Mouse (Mus musculus): Measurements from ENCODE around the gene Tmem88b. TPM values are rescaled to one million over a fixed set of nuclear protein-coding genes. Genes with fewer than 3 reads are reported as not detected.

Gene Tmem88b
- total RNA-seq (2017): 0.12 TPM in 1 of 2 replicates, not detected in the other

- no peak for ATAC-seq (ENCODE audit: extremely low read depth, insufficient number of reproducible peaks, low FRiP score, poor library complexity, severe bottlenecking)
Measured at GRCm38 (mm10) chr4:155785819-155786218, at the start of gene Tmem88b. Tmem88b (minus strand) TSS chr4:155785874.

GRCm38 (mm10) chr4:155833836-155834235 is 48.2 kb upstream of the Tmem88b start:
- peak; percentile 30; the same call in 1 of the 2 replicates for ATAC-seq (ENCODE audit: extremely low read depth, insufficient number of reproducible peaks, low FRiP score, poor library complexity, severe bottlenecking)

GRCm38 (mm10) chr4:155833234-155833633 is 47.6 kb upstream of the Tmem88b start:
- ATAC-seq (ENCODE audit: extremely low read depth, insufficient number of reproducible peaks, low FRiP score, poor library complexity, severe bottlenecking): peak; percentile 36; the same call in 1 of the 2 replicates

- no peak for ATAC-seq (ENCODE audit: extremely low read depth, insufficient number of reproducible peaks, low FRiP score, poor library complexity, severe bottlenecking)
Measured at GRCm38 (mm10) chr4:155832321-155832720, 46.6 kb upstream of the Tmem88b start.

DNA sequence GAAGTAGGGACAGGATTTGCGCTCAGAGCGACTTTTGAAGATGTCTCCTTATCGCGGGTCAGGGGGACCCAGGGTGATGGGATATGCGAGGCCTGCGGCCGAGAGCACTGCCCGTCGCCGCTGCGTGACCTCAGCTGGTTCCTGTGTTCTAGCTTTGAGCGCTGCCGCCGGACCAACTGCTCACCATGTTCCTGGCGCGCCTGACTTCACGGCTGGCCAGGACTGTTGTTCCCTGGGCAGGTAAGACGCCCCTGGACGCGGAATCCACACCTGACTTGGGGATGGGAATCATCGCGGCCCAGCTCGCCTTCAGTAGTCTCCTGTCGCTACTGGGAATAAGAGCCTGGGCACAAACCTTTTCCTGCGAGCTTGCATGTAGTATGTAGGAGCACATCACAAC is 46.2 kb upstream of the Tmem88b start:
- ATAC-seq (ENCODE audit: extremely low read depth, insufficient number of reproducible peaks, low FRiP score, poor library complexity, severe bottlenecking): no peak

DNA sequence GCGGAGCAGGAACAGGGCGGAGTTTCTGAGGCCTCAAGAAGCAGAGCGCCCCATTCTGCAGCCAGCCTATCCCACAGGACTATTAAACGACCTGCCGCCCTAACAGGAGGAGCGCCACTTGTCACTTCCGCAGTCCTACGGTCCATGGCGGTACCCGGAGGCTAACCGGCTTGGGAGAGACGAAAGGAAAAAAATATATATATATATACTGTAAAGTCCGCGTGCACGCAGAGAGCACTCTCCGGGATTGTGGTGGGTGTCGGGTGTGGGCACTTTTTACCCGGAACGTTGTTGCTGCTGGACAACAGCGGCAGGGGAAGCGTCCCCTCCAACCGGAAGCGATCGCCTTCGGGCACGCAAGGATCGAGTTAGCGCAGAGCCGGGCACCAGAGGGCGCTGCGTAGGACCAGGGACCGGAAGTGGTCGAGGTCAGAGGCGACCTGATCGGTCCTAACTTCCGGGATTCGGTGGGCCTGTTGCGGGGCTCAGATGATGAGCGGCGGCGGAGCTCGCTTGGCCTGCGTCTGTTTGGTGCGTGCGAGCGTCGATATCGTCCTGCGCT is 45.6 kb upstream of the Tmem88b start, which contains the start of gene Aurkaip1:
TSS of gene Aurkaip1 (plus strand) at position 68 of the 562 bp plus-strand sequence.
- peak; percentile 85 for ATAC-seq (ENCODE audit: extremely low read depth, insufficient number of reproducible peaks, low FRiP score, poor library complexity, severe bottlenecking)

GRCm38 (mm10) chr4:155830596-155830995 is 44.9 kb upstream of the Tmem88b start:
- ATAC-seq (ENCODE audit: extremely low read depth, insufficient number of reproducible peaks, low FRiP score, poor library complexity, severe bottlenecking): no peak

GRCm38 (mm10) chr4:155829866-155830265 is 44.2 kb upstream of the Tmem88b start:
- no peak for ATAC-seq (ENCODE audit: extremely low read depth, insufficient number of reproducible peaks, low FRiP score, poor library complexity, severe bottlenecking)

GRCm38 (mm10) chr4:155823443-155823842 is 37.8 kb upstream of the Tmem88b start:
- ATAC-seq (ENCODE audit: extremely low read depth, insufficient number of reproducible peaks, low FRiP score, poor library complexity, severe bottlenecking): no peak

DNA sequence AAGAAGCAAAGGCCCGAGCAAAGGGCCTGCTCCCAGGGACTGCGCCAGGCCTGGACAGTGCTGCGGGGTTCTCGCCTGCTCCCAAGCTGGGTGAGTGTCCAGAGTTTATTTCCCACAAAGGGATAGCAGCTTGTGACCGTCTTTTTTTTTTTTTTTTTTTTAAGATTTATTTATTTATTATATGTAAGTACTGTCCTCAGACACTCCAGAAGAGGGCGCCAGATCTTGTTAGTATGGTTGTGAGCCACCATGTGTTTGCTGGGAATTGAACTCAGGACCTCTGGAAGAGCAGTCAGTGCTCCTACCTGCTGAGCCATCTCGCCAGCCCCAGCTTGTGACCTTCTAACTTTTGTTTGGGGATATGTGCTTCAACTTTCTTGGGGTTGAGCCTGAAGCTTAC is 35.4 kb upstream of the Tmem88b start:
- no peak for ATAC-seq (ENCODE audit: extremely low read depth, insufficient number of reproducible peaks, low FRiP score, poor library complexity, severe bottlenecking)

GRCm38 (mm10) chr4:155817533-155817932 is 31.9 kb upstream of the Tmem88b start:
- no peak for ATAC-seq (ENCODE audit: extremely low read depth, insufficient number of reproducible peaks, low FRiP score, poor library complexity, severe bottlenecking)

- no peak for ATAC-seq (ENCODE audit: extremely low read depth, insufficient number of reproducible peaks, low FRiP score, poor library complexity, severe bottlenecking)
Measured at GRCm38 (mm10) chr4:155812665-155813181, 27.0 kb upstream of the Tmem88b start.

GRCm38 (mm10) chr4:155811929-155812664 is 26.4 kb upstream of the Tmem88b start, which contains the start of gene Ccnl2:
Ccnl2 (plus strand) TSS chr4:155812489.
- peak; percentile 100 for ATAC-seq (ENCODE audit: extremely low read depth, insufficient number of reproducible peaks, low FRiP score, poor library complexity, severe bottlenecking)

DNA sequence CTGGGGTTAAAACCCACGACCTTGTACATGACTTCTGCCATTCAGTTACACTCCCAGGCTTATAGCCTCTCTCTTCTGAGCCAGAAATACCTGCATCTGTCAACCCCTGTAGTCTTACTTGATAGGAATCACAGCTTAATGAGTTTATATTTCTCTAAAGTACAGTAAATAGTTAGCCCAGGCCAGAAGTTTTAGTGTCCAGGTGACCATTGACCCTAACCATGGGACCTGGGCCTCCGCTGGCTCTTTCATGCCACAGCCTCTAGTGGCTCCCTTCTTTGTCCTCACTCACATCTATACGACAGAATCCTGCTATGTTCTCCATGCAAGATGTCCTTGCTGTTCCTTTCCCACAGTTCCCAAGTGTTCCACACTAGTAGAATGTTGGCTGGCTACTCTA is 22.2 kb upstream of the Tmem88b start:
- no peak for ATAC-seq (ENCODE audit: extremely low read depth, insufficient number of reproducible peaks, low FRiP score, poor library complexity, severe bottlenecking)

DNA sequence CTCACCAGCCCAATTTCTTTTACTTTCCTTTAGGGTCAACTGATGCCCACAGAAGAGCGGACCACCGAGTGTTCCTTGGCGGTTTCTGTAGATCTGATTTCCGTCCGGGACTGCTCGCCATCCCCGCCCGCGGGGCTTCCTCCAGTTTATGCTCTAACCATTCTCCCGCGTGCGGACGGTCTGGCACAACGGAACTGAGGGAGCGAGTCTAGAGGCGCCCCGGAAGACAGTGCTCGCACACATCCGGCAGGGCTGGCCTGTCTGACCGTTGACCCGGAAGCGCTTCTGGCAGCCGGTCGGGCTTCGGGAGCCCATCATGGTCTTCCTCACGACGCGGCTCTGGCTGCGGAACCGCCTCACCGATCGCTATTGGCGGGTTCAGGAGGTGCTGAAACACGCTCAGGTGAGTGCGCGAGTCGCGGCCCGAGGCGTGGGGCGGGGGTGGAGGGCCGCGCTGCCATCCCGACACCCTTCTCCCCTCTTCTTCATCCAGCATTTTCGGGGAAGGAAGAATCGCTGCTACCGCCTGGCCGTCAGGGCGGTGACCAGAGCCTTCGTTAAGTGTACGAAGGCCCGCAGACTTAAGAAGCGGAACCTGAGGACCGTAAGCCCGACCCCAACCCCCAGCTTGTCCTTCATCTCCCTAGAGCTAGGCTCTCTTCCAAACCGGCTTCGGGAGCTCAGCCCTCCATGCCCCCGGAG is 17.8 kb upstream of the Tmem88b start:
- peak; percentile 98 for ATAC-seq (ENCODE audit: extremely low read depth, insufficient number of reproducible peaks, low FRiP score, poor library complexity, severe bottlenecking)

GRCm38 (mm10) chr4:155802741-155803339 is 17.2 kb upstream of the Tmem88b start, which contains the start of gene Mrpl20:
Mrpl20 (plus strand) TSS chr4:155802878.
- no peak for ATAC-seq (ENCODE audit: extremely low read depth, insufficient number of reproducible peaks, low FRiP score, poor library complexity, severe bottlenecking)

DNA sequence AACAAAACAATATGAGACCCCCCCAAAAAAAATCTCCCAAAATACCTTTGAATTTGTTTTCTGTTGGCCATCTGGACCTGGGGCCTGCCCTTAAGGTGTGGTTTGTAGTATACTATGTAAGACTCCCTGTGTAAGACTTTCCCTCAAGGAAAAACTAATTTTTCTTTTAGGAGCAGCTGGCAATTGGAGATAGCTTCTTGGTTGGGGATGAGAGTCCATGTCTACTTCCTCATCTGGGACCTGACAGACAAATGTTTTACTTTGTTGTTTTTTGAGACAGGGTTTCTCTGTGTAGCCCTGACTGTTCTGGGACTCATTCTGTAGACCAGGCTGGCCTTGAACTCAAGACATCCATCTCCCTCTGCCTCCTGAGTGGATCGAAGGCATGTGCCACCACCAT is 16.4 kb upstream of the Tmem88b start:
- no peak for ATAC-seq (ENCODE audit: extremely low read depth, insufficient number of reproducible peaks, low FRiP score, poor library complexity, severe bottlenecking)

GRCm38 (mm10) chr4:155793730-155794129 is 8.1 kb upstream of the Tmem88b start:
- ATAC-seq (ENCODE audit: extremely low read depth, insufficient number of reproducible peaks, low FRiP score, poor library complexity, severe bottlenecking): no peak

GRCm38 (mm10) chr4:155791240-155791933 is 5.7 kb upstream of the Tmem88b start:
- no peak for ATAC-seq (ENCODE audit: extremely low read depth, insufficient number of reproducible peaks, low FRiP score, poor library complexity, severe bottlenecking)

Data from neutrophil, adult 5-6 weeks (primary cell).